Mouse (Mus musculus) kidney, postnatal 0 days (tissue): ENCODE measurements around the gene Snrnp35. TPM values are rescaled to one million over a fixed set of nuclear protein-coding genes. Genes with fewer than 3 reads are reported as not detected.
"Not testable (repeated sequence)": the region's sequence is repeated elsewhere in the genome, so short reads cannot be mapped to it uniquely, and the experiment has no call there.

ENCODE experiments used
- ATAC-seq: fragments of 200-750 bp; cut with Nextera tagmentation; replicated peaks from 2 replicates; pipeline ENCODE4 v1.8.0; 2017; ENCODE audit warnings: low read depth, moderate number of reproducible peaks, moderate TSS enrichment, moderate library complexity; ENCODE audit not compliant: low FRiP score
- DNase-seq: peaks from one replicate; pipeline ENCODE4 v3.0.0-alpha.2; 2016; ENCODE audit warnings: low spot score
- H3K27ac ChIP-seq: fragments of 300-500 bp; sonication (generic); 2 replicates; pipeline ENCODE4 v1.5.1; 2014; ENCODE audit warnings: mild to moderate bottlenecking
- H3K27me3 ChIP-seq: fragments of 300-500 bp; sonication (generic); 2 replicates; pipeline ENCODE4 v1.6.1; 2014; ENCODE audit warnings: low read length, mixed read lengths; ENCODE audit not compliant: insufficient read depth
- H3K36me3 ChIP-seq: fragments of 300-500 bp; sonication (generic); 2 replicates; pipeline ENCODE4 v1.6.1; 2014; ENCODE audit warnings: low read length, mixed read lengths; ENCODE audit not compliant: insufficient read depth
- H3K4me1 ChIP-seq: fragments of 300-500 bp; sonication (generic); replicated peaks from 2 replicates; pipeline ENCODE4 v1.6.1; 2014; ENCODE audit warnings: antibody characterized with exemption, low read length, mixed read lengths; ENCODE audit not compliant: insufficient read depth
- H3K4me2 ChIP-seq: fragments of 300-500 bp; sonication (generic); 2 replicates; pipeline ENCODE4 v1.6.1; 2014; ENCODE audit warnings: mild to moderate bottlenecking, low read length, moderate library complexity, mixed read lengths
- H3K4me3 ChIP-seq: fragments of 300-500 bp; sonication (generic); replicated peaks from 2 replicates; pipeline ENCODE4 v1.5.1; 2014; ENCODE audit warnings: low read depth, low read length
- H3K9ac ChIP-seq: fragments of 300-500 bp; sonication (generic); 2 replicates; pipeline ENCODE4 v1.6.1; 2014; ENCODE audit warnings: low read depth, low read length
- H3K9me3 ChIP-seq: fragments of 300-500 bp; sonication (generic); replicated peaks from 2 replicates; pipeline ENCODE4 v1.6.1; 2016; ENCODE audit warnings: low read length, inconsistent platforms, mixed read lengths
- CTCF ChIP-seq: IDR thresholded peaks from 2 replicates; pipeline ENCODE4 v1.5.1; 2016; ENCODE audit warnings: antibody characterized with exemption, low read depth, mild to moderate bottlenecking, moderate library complexity
- WGBS: fragments of 180-500 bp; shearing (Covaris S2); extraction: QIAGEN DNeasy Blood & Tissue Kit; methylation state at CpG from one replicate; pipeline ENCODE4 v1.1.7; 2014; 5-methylcytosine and 5-hydroxymethylcytosine counted together
- polyA plus RNA-seq: library from polyadenylated mRNA; unstranded; fragments of >200 nt; fragmentation: Nextera tagmentation; extraction: Ambion mirVana; gene quantifications from 2 replicates; pipeline ENCODE4 v1.2.1, GENCODE M21; 2015

Gene Snrnp35
- polyA plus RNA-seq, 1 experiment from 2014 or later, result 17.1 TPM

DNA sequence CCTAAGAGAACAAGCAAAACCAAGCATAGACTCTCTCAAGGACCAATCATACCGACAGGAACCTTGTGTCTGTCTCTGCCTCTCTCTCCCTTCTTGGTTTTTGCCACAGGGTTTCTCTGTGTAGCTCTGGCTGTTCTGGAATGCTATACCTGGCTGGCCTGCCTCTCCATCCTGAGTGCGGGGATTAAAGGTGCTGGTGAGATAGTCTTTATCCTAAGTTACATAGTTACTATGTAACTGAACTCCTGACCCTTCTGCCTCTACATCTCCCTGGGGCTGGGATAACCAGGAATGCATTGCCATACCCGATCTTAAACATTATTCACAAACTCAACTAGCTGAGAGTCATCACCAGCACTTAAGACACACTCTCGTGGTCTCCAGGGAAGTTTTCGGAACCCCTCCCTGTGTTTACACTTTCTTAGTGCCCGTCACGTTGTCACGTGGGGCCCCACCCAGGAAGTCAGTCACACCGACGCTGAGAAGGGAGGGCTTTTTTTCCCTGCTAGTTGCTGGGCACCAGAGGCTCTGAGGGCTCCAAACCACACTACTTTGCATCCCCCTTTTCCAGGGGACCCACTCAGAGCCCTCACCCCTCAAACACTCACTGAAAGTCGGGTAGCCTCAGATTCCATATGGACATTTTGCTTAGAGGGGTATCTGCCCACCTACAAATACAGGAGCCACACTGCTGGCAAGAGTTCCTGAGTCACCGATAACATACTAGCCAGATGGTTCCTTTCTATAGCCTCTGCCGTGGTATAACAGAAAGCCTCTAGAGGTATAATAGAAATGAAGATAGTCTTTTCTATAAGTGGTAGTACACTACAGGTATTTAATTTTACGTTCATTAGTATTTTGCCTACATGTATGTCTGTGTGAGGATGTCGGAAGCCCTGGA is 13.9 kb downstream of the Snrnp35 start:
- ATAC-seq (no peak), DNase-seq (no peak)
- peaks cover 39% of the 10 kb centered on the region for H3K36me3 ChIP-seq
- H3K4me3 ChIP-seq, result no peak overlapping the region
- no peaks in the 10 kb centered on the region for H3K9me3 ChIP-seq
- H3K4me1 ChIP-seq, result no peaks in the 10 kb centered on the region
- WGBS, result 66% methylated on average over 15 of the region's 15 CpGs
- no peaks in the 10 kb centered on the region for H3K27me3 ChIP-seq
- H3K27ac ChIP-seq, result 0 out of 2 replicates have a peak overlapping the region, but pooled peaks have one; percentile 8
- H3K9ac ChIP-seq, result no peak overlapping the region
- no peak for TF ChIP-seq CTCF
- H3K4me2 ChIP-seq, result no peak overlapping the region

DNA sequence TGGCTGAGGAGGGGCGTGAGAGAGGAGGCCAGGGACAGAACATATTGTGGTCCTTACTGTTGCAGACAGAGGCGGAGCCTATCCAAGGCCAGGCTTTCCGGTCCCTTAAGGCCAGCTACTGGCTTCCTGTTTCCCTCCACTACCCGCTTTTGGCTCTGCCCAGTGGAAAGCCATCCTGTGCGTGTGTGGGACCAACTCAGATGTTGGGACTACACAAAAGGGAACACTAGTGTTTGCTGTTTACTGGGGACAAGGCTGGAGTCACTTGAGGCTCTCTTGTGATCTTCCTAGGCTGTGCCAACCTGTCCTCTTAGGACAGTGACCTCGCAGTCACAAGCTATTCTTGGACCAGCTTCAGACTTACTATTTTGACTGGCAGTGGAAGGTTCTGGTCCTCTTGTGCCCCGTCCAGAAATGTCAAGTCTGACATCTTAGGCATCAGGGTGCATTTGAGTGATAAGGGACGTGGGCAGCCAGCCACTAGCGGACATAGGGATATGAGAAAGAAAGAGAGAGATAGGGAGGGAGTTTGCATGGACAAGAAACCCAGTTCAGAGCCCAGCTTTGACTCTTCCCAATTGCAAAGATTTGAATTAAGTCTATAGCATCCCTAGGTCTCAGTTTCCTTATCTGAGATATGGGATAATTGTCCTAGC is 15.4 kb downstream of the Snrnp35 start:
- no peak for TF ChIP-seq CTCF
- Histone ChIP-seq H3K9ac (no peak overlapping the region), H3K4me2 (no peak overlapping the region), H3K27me3 (no peaks in the 10 kb centered on the region), H3K4me3 (no peak overlapping the region), H3K4me1 (no peaks in the 10 kb centered on the region), H3K36me3 (peaks cover 38% of the 10 kb centered on the region), H3K9me3 (no peaks in the 10 kb centered on the region), H3K27ac (peak overlapping the region; percentile 47; the same call in 1 of the 2 replicates)
- ATAC-seq (no peak), DNase-seq (peak; percentile 63)
- 72% methylated on average over 9 of the region's 9 CpGs for WGBS

DNA sequence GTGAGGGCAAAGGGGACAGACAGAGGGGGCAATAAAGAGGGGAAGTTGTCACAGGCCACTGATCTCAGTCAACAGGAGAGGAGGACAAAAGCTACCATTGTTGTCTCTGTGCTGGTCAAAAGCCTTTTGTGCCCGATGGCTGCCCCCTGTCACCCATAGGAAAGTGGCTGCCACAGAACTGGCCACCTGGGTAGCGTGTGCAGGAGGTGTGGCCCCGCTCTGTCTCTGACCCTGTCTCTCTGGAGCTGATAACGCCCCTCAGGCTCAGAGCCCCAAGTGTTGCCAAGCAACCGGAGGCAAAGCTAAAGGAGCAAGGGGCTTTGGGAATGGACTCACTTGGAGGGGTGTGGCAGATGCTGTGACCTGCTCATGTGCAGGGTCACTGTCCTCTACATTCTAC is 16.1 kb downstream of the Snrnp35 start:
- no peak for TF ChIP-seq CTCF
- DNase-seq (no peak), ATAC-seq (no peak)
- 61% methylated on average over 5 of the region's 5 CpGs for WGBS
- Histone ChIP-seq H3K27me3 (no peaks in the 10 kb centered on the region), H3K4me1 (no peaks in the 10 kb centered on the region), H3K27ac (no peak overlapping the region; the same call in 1 of the 2 replicates), H3K36me3 (peaks cover 34% of the 10 kb centered on the region), H3K4me3 (no peak overlapping the region), H3K9ac (no peak overlapping the region), H3K4me2 (no peak overlapping the region), H3K9me3 (no peaks in the 10 kb centered on the region)

DNA sequence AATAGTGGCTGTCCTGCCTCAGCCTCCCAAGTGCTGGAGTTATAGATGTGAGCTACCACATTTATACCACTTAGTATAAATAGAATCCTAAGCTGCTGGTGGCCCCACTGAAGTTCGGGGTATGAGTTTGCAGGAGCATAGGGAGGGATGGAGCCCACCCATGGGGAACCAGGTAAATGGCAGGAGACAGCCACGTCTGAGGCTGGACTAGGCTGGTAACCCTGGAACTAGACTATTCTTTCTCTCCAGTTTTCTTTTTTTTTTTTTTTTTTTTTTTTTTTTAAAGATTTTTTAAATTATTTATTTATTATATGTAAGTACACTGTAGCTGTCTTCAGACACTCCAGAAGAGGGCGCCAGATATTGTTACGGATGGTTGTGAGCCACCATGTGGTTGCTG is 17.1 kb downstream of the Snrnp35 start:
- not testable (repeated sequence) for ATAC-seq, H3K4me1 ChIP-seq, H3K9me3 ChIP-seq, DNase-seq, H3K4me2 ChIP-seq, H3K27me3 ChIP-seq, H3K27ac ChIP-seq, H3K9ac ChIP-seq, H3K4me3 ChIP-seq
- 82% methylated on average over 2 of the region's 4 CpGs for WGBS
- 0 out of 2 replicates have a peak, but pooled peaks have one; percentile 3 for TF ChIP-seq CTCF
- peaks cover 27% of the 10 kb centered on the region for H3K36me3 ChIP-seq

DNA sequence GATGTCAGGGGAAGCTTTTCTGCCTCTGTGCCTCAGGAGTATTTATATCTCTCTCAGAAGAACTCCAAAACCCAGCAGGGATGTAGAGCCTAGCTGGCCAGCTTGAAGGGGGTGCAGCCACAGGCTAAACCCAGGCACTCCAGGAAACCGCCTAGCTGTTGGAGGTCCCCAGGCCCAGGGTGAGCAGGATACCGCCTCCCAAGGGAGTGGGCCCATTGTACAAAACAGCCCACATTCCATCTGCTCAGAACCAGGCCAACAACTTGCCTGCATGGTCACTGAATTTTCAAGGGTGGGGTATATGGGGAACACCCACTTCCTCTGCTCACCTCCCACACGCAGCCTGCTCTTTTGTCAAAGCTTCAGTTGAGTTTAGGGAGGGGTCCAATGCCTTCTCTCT is 17.6 kb downstream of the Snrnp35 start:
- no peaks in the 10 kb centered on the region for H3K9me3 ChIP-seq
- H3K27ac ChIP-seq, result no peak overlapping the region
- 94% methylated on average over 3 of the region's 3 CpGs for WGBS
- TF ChIP-seq CTCF, result no peak
- H3K4me1 ChIP-seq, result no peaks in the 10 kb centered on the region
- H3K4me3 ChIP-seq, result no peak overlapping the region
- H3K4me2 ChIP-seq, result no peak overlapping the region
- no peak for ATAC-seq
- no peak for DNase-seq
- H3K9ac ChIP-seq, result no peak overlapping the region
- no peaks in the 10 kb centered on the region for H3K27me3 ChIP-seq
- H3K36me3 ChIP-seq, result peaks cover 26% of the 10 kb centered on the region

DNA sequence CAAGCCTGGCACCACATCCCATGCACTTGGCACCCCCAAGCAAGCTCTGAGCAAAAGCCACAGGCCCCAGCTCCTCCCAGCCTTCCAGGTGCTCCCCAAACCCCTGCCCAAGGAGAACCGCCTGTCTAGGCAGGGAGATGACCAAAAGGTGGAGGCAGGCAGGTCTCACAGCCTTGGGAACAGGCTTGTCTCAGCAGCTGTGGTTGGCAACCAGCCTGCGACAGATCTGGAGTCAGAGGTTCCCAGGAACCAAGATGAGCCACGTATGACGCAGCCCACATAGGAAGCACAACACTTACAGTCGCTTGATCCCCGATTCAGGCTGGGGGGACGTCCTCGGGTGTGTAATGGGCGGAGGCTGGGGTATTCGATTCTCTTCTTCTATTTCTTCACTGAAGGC is 18.6 kb downstream of the Snrnp35 start:
- H3K4me3 ChIP-seq, result no peak overlapping the region
- no peaks in the 10 kb centered on the region for H3K27me3 ChIP-seq
- WGBS, result 90% methylated on average over 10 of the region's 10 CpGs
- no peak for DNase-seq
- peaks cover 26% of the 10 kb centered on the region for H3K36me3 ChIP-seq
- no peak for ATAC-seq
- no peaks in the 10 kb centered on the region for H3K9me3 ChIP-seq
- H3K4me2 ChIP-seq, result no peak overlapping the region
- H3K4me1 ChIP-seq, result no peaks in the 10 kb centered on the region
- H3K9ac ChIP-seq, result no peak overlapping the region
- H3K27ac ChIP-seq, result no peak overlapping the region
- no peak for TF ChIP-seq CTCF
